Mouse (Mus musculus) frontal cortex, postnatal 10 days (tissue): Measurements from ENCODE around the gene Retreg3.

Source experiments
- DNase-seq, 2 experiments: peaks; one replicate each; pipeline ENCODE4 v3.0.0; 2022; ENCODE audit warnings: low spot score in 2 of 2, mixed read lengths in 1 of 2

Gene Retreg3

GRCm38 (mm10) chr11:101081659-101082058, 38.0 kb downstream of the Retreg3 start:
- DNase-seq, result no peak

GRCm38 (mm10) chr11:101080421-101080820, 39.3 kb downstream of the Retreg3 start:
- DNase-seq, result no peak

GRCm38 (mm10) chr11:101079746-101080145, 39.9 kb downstream of the Retreg3 start:
- no peak for DNase-seq

- DNase-seq, result no peak
Observed at GRCm38 (mm10) chr11:101078121-101078520, 41.6 kb downstream of the Retreg3 start, which contains the start of gene Hsd17b1. Gene Hsd17b1 (plus strand): TSS chr11:101078411.

GRCm38 (mm10) chr11:101071810-101072428, 47.8 kb downstream of the Retreg3 start:
- DNase-seq, result no peak

- DNase-seq, result no peak
Observed at GRCm38 (mm10) chr11:101070987-101071386, 48.7 kb downstream of the Retreg3 start.

GRCm38 (mm10) chr11:101070189-101070527, 49.5 kb downstream of the Retreg3 start:
- no peak for DNase-seq

- DNase-seq, result peak; percentile 92 to 95
Observed at GRCm38 (mm10) chr11:101069391-101070188, 50.1 kb downstream of the Retreg3 start, which contains the start of gene Naglu. Gene Naglu (plus strand): TSS chr11:101070012.

GRCm38 (mm10) chr11:101066549-101067412, 52.9 kb downstream of the Retreg3 start:
- DNase-seq, result peak in 1 of 2 experiments; percentile 71

GRCm38 (mm10) chr11:101065002-101065401, 54.7 kb downstream of the Retreg3 start:
- no peak for DNase-seq

- no peak for DNase-seq
Observed at GRCm38 (mm10) chr11:101064462-101064861, 55.2 kb downstream of the Retreg3 start.

GRCm38 (mm10) chr11:101063676-101064327, 55.9 kb downstream of the Retreg3 start:
- DNase-seq, result no peak

- DNase-seq, result no peak
Observed at GRCm38 (mm10) chr11:101062971-101063675, 56.6 kb downstream of the Retreg3 start.

- DNase-seq, result no peak
Observed at GRCm38 (mm10) chr11:101062165-101062884, 57.4 kb downstream of the Retreg3 start.

GRCm38 (mm10) chr11:101061049-101061448, 58.6 kb downstream of the Retreg3 start:
- no peak for DNase-seq

- no peak for DNase-seq
Observed at GRCm38 (mm10) chr11:101060126-101060525, 59.6 kb downstream of the Retreg3 start.

GRCm38 (mm10) chr11:101059473-101059872, 60.2 kb downstream of the Retreg3 start:
- no peak for DNase-seq

GRCm38 (mm10) chr11:101058726-101059125, 61.0 kb downstream of the Retreg3 start:
- DNase-seq, result no peak

- peak in 1 of 2 experiments; percentile 74 for DNase-seq
Observed at GRCm38 (mm10) chr11:101057860-101058259, 61.8 kb downstream of the Retreg3 start.

- DNase-seq, result no peak
Observed at GRCm38 (mm10) chr11:101056885-101057284, 62.8 kb downstream of the Retreg3 start.
